Mouse (Mus musculus): ENCODE data around the gene Oas1a.
"Not testable (repeated sequence)": the region's sequence is repeated elsewhere in the genome, so short reads cannot be mapped to it uniquely, and the experiment has no call there.

DNA sequence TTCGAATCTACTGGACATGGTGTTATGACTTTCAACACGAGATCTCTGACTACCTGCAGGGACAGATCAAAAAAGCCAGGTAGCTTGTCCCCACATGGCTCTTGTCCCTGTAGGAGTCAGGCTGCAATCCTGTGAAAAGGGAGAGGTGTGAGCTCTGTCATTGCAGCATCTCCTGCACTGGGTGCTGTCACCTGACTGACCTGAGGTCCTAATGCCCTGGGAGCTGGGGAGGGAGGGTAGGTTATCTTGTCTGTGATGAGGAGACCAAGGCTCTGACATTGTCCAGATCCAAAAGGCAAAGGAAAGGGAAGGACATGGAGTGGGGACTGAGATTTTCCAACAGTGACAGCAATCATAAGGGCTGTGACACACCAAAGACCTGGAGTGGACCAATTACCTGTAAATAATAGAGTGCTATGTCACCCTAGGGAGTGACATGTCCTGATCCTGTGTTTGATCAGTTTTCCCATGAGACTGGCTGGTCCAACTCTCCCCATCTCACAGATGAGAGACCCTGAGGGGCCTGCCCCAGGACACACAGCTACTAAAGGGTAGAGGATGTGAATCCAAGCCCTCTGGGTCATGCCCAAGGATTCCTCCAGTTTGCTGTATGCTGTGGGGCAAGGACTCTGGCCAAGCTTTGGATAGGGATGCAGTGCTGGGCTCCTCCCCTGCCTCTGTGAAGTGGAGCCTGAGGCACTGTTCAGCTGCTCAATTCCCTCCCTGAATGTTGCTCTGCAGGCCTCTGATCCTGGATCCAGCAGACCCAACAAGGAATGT, 12.0 kb upstream of the Oas1a start:
- not testable (repeated sequence) for TF ChIP-seq CTCF (IDR thresholded peaks at IDR 0.05; ENCODE audit: insufficient read depth, low read length); POLR2A (IDR thresholded peaks at IDR 0.05; ENCODE audit: borderline replicate concordance, extremely low read depth, low read depth, low read length)
